Mouse (Mus musculus) embryo, embryonic 10 days (tissue): Measurements from ENCODE around the gene Olfr1180.
"Not testable (repeated sequence)": the region's sequence is repeated elsewhere in the genome, so short reads cannot be mapped to it uniquely, and the experiment has no call there.

Experiments used
- DNase-seq: peaks from one replicate; pipeline ENCODE4 v3.0.0-alpha.2; 2015; ENCODE audit warnings: low spot score

The Olfr1180 gene

GRCm38 (mm10) chr2:88419051-88419450, at the start of gene Olfr1180:
Gene Olfr1180, minus strand, starts transcription at chr2:88419151.
- DNase-seq, result no peak

- DNase-seq, result not testable (repeated sequence)
Measured at GRCm38 (mm10) chr2:88454567-88454966, 35.6 kb upstream of the Olfr1180 start, which contains the start of gene Olfr1183. Gene Olfr1183, plus strand, starts transcription at chr2:88454867.

- no peak for DNase-seq
Measured at GRCm38 (mm10) chr2:88449031-88449430, 30.1 kb upstream of the Olfr1180 start, which contains the start of gene Gm13757. Gene Gm13757, minus strand, starts transcription at chr2:88449131.

GRCm38 (mm10) chr2:88426071-88426470, 7.1 kb upstream of the Olfr1180 start, which contains the start of gene Olfr1181:
Gene Olfr1181, minus strand, starts transcription at chr2:88426171.
- no peak for DNase-seq

- DNase-seq, result no peak
Measured at GRCm38 (mm10) chr2:88406353-88406752, 12.6 kb downstream of the Olfr1180 start, which contains the start of gene Olfr1179. Gene Olfr1179, minus strand, starts transcription at chr2:88406453.

GRCm38 (mm10) chr2:88386762-88387161, 32.2 kb downstream of the Olfr1180 start, which contains the start of gene Olfr1178:
Gene Olfr1178, plus strand, starts transcription at chr2:88387062.
- DNase-seq, result no peak
